Mouse (Mus musculus) ES-E14 (cell line): ENCODE results near the gene Gap43. TPM values are rescaled to one million over a fixed set of nuclear protein-coding genes. Genes with fewer than 3 reads are reported as not detected.

ENCODE experiments used
- DNase-seq: peaks from one replicate; pipeline ENCODE4 v3.0.0-alpha.2; 2013; ENCODE audit warnings: low read depth, low spot score
- H3K27ac ChIP-seq: 2 replicates; pipeline ENCODE4 v1.5.1; 2012; ENCODE audit warnings: low read depth, mild to moderate bottlenecking, low read length, moderate library complexity, mixed read lengths; ENCODE audit not compliant: poor library complexity, insufficient read depth, severe bottlenecking
- H3K36me3 ChIP-seq: 2 replicates; pipeline ENCODE4 v1.6.1; 2012; ENCODE audit warnings: mild to moderate bottlenecking, low read length, moderate library complexity, mixed read lengths; ENCODE audit not compliant: control insufficient read depth, poor library complexity, insufficient read depth, severe bottlenecking
- H3K4me1 ChIP-seq, 2 experiments: fragments of 150-350 bp in 1 of 2; sonication (generic) in 1 of 2; 2 replicates each; pipeline ENCODE4 v1.6.1; 2012; ENCODE audit warnings: low read length in 2 of 2, mild to moderate bottlenecking in 1 of 2, mixed read lengths in 1 of 2; ENCODE audit not compliant: control insufficient read depth in 2 of 2, insufficient read depth in 2 of 2, poor library complexity in 1 of 2
- H3K4me3 ChIP-seq, 2 experiments: fragments of 150-350 bp in 1 of 2; sonication (generic) in 1 of 2; 2 replicates each; pipeline ENCODE4 v1.5.1; 2012; ENCODE audit warnings: low read length in 2 of 2, low read depth in 1 of 2, mild to moderate bottlenecking in 1 of 2, mixed read lengths in 1 of 2; ENCODE audit not compliant: insufficient read depth in 1 of 2, poor library complexity in 1 of 2, severe bottlenecking in 1 of 2
- H3K9ac ChIP-seq: 2 replicates; pipeline ENCODE4 v1.6.1; 2012; ENCODE audit warnings: low read depth, mild to moderate bottlenecking, low read length, mixed read lengths; ENCODE audit not compliant: poor library complexity, insufficient read depth, severe bottlenecking
- H3K9me3 ChIP-seq: fragments of 150-350 bp; sonication (generic); 2 replicates; pipeline ENCODE4 v1.6.1; 2012; ENCODE audit warnings: low read depth, mild to moderate bottlenecking, low read length; ENCODE audit not compliant: control insufficient read depth, insufficient read depth
- CHD2 ChIP-seq: IDR thresholded peaks from 2 replicates; pipeline ENCODE4 v1.6.1; 2014; ENCODE audit warnings: mild to moderate bottlenecking, low read depth, low read length, inconsistent platforms
- HCFC1 ChIP-seq: IDR thresholded peaks from 2 replicates; pipeline ENCODE4 v1.6.1; 2012; ENCODE audit warnings: low read length, inconsistent platforms, borderline replicate concordance; ENCODE audit not compliant: insufficient read depth
- MAFK ChIP-seq: IDR thresholded peaks from 2 replicates; pipeline ENCODE4 v1.6.1; 2014; ENCODE audit warnings: mild to moderate bottlenecking, low read depth, low read length, inconsistent platforms; ENCODE audit not compliant: insufficient read depth
- ZC3H11A ChIP-seq: IDR thresholded peaks from 2 replicates; pipeline ENCODE4 v1.6.1; 2012; ENCODE audit warnings: low read depth, mild to moderate bottlenecking, inconsistent platforms, low read length, borderline replicate concordance
- ZNF384 ChIP-seq: IDR thresholded peaks from 2 replicates; pipeline ENCODE4 v1.6.1; 2012; ENCODE audit warnings: low read depth, low read length, inconsistent platforms
- in situ Hi-C, 2 experiments: fragments of 600-800 bp; cut with MboI; formaldehyde crosslinking; loops; one replicate each; pipeline ENCODE4 v1.15.1; 2025; ENCODE audit warnings: low sequenced_read_pairs in 2 of 2, inconsistent platforms in 1 of 2; ENCODE audit not compliant: unreplicated experiment in 2 of 2
- total RNA-seq: library from RNA; depleted of rRNA; stranded (reverse); fragments of 300-350 nt; gene quantifications from 2 replicates; pipeline ENCODE4 v1.2.3, GENCODE M21; 2012

The Gap43 gene
- total RNA-seq, 1 experiment = 35.4 TPM

- TF ChIP-seq MAFK = no peak
- no peak for TF ChIP-seq ZNF384
- TF ChIP-seq ZC3H11A = no peak
- no peak for TF ChIP-seq CHD2
- no peak for TF ChIP-seq HCFC1
- no peak overlapping the region for H3K4me3 ChIP-seq
- no peak overlapping the region for H3K9ac ChIP-seq
- in situ Hi-C loops = no loop called here
- no peaks in the 10 kb centered on the region for H3K9me3 ChIP-seq
- H3K27ac ChIP-seq = no peak overlapping the region
- H3K4me1 ChIP-seq = peaks cover 8% of the 10 kb centered on the region in 2 experiments; a peak in 3 of 4 replicates
- H3K36me3 ChIP-seq = no peaks in the 10 kb centered on the region
- DNase-seq = no peak
Measured at GRCm38 (mm10) chr16:42336610-42337009, 3.8 kb downstream of the Gap43 start.

GRCm38 (mm10) chr16:42332321-42332720 is 8.1 kb downstream of the Gap43 start:
- Histone ChIP-seq H3K9ac (no peak overlapping the region), H3K9me3 (no peaks in the 10 kb centered on the region), H3K4me3 (no peak overlapping the region), H3K36me3 (no peaks in the 10 kb centered on the region), H3K4me1 (peaks cover 0 to 4% of the 10 kb centered on the region in 2 experiments; a peak in 2 of 4 replicates), H3K27ac (no peak overlapping the region)
- no peak for DNase-seq
- TF ChIP-seq ZC3H11A (no peak), ZNF384 (no peak), MAFK (no peak), CHD2 (no peak), HCFC1 (no peak)
- in situ Hi-C loops = no loop called here

- no peak for DNase-seq
- in situ Hi-C loops = no loop called here
- no peak for TF ChIP-seq ZNF384
- TF ChIP-seq HCFC1 = no peak
- TF ChIP-seq ZC3H11A = no peak
- no peak for TF ChIP-seq MAFK
- TF ChIP-seq CHD2 = no peak
Measured at GRCm38 (mm10) chr16:42326191-42326590, 14.3 kb downstream of the Gap43 start.

GRCm38 (mm10) chr16:42325536-42325935 is 14.9 kb downstream of the Gap43 start:
- no peak overlapping the region for H3K4me3 ChIP-seq
- no peak for DNase-seq
- in situ Hi-C loops = no loop called here
- H3K27ac ChIP-seq = no peak overlapping the region
- H3K9ac ChIP-seq = no peak overlapping the region
- no peaks in the 10 kb centered on the region for H3K36me3 ChIP-seq
- no peaks in the 10 kb centered on the region for H3K9me3 ChIP-seq
- TF ChIP-seq ZNF384 (no peak), CHD2 (no peak), ZC3H11A (no peak), HCFC1 (no peak), MAFK (no peak)
- H3K4me1 ChIP-seq = no peaks in the 10 kb centered on the region

More at GRCm38 (mm10) chr16:42326191-42326590, 14.3 kb downstream of the Gap43 start:
- H3K9ac ChIP-seq = no peak overlapping the region
- H3K4me1 ChIP-seq = no peaks in the 10 kb centered on the region
- H3K36me3 ChIP-seq = no peaks in the 10 kb centered on the region
- H3K4me3 ChIP-seq = no peak overlapping the region
- no peaks in the 10 kb centered on the region for H3K9me3 ChIP-seq
- H3K27ac ChIP-seq = no peak overlapping the region

GRCm38 (mm10) chr16:42319831-42320230 is 20.6 kb downstream of the Gap43 start:
- Histone ChIP-seq H3K4me3 (no peak overlapping the region), H3K27ac (no peak overlapping the region), H3K9ac (no peak overlapping the region), H3K36me3 (no peaks in the 10 kb centered on the region), H3K9me3 (no peaks in the 10 kb centered on the region), H3K4me1 (no peaks in the 10 kb centered on the region)
- in situ Hi-C loops = no loop called here
- DNase-seq = no peak
- TF ChIP-seq ZNF384 (no peak), ZC3H11A (no peak), HCFC1 (no peak), MAFK (no peak), CHD2 (no peak)
